Mouse (Mus musculus): ENCODE results near the gene Nck2.

GRCm38 (mm10) chr1:43455196-43455595, 10.8 kb downstream of the Nck2 start:
- TF ChIP-seq CTCF (IDR thresholded peaks at IDR 0.05; ENCODE audit: borderline replicate concordance, extremely low read depth, insufficient read depth, insufficient read length) (no peak), POLR2A (IDR thresholded peaks at IDR 0.05; ENCODE audit: borderline replicate concordance, extremely low read depth, insufficient read depth, insufficient read length, poor library complexity, severe bottlenecking) (no peak)
